Mouse (Mus musculus): ENCODE results near the gene Fgfr3.

The Fgfr3 gene

DNA sequence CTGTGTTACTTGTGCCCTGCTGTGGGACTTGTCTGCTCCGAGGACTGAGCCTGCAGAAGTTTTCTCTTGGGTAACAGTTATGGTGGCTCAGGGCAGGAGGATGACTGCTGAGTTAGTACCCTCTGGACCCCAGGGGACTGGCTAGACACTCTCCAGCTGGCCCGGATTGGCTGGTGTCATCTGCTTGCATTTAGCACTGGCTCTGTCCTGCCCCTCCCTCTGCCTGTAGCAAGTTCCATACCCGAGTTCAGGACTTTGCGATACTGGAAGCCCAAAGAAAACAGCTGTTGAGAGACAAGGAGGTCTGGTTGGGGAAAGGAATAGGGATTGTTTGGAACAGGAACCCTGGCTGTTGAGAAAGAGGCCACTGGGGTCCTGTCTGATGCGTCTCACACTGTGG is 9.0 kb downstream of the Fgfr3 start:
- no peak for DNase-seq (ENCODE audit: low read depth, low spot score)

DNA sequence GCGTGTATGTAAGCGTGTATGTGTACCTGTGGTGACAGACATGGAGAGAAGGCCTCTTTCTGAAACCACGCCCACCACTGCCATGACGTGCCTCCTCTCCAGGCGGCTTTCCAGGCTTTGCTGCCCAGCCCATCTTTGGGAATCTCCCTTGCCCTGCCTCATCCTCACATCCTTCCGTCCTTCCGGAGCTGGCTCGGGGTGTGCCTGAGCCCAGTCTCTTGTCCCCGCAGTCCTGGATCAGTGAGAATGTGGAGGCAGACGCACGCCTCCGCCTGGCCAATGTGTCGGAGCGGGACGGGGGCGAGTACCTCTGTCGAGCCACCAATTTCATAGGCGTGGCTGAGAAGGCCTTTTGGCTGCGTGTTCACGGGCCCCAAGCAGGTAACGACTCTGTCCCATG is 9.6 kb downstream of the Fgfr3 start:
- DNase-seq (ENCODE audit: low read depth, low spot score): no peak

DNA sequence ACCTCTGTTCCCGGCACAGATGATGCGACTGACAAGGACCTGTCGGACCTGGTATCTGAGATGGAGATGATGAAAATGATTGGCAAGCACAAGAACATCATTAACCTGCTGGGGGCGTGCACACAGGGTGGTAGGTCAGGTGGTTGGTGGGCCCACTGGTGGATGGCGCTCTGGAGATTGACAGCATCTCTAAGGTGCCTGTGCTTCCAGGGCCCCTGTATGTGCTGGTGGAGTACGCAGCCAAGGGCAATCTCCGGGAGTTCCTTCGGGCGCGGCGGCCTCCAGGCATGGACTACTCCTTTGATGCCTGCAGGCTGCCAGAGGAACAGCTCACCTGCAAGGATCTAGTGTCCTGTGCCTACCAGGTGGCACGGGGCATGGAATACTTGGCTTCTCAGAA is 12.4 kb downstream of the Fgfr3 start:
- DNase-seq (ENCODE audit: low read depth, low spot score): no peak

DNA sequence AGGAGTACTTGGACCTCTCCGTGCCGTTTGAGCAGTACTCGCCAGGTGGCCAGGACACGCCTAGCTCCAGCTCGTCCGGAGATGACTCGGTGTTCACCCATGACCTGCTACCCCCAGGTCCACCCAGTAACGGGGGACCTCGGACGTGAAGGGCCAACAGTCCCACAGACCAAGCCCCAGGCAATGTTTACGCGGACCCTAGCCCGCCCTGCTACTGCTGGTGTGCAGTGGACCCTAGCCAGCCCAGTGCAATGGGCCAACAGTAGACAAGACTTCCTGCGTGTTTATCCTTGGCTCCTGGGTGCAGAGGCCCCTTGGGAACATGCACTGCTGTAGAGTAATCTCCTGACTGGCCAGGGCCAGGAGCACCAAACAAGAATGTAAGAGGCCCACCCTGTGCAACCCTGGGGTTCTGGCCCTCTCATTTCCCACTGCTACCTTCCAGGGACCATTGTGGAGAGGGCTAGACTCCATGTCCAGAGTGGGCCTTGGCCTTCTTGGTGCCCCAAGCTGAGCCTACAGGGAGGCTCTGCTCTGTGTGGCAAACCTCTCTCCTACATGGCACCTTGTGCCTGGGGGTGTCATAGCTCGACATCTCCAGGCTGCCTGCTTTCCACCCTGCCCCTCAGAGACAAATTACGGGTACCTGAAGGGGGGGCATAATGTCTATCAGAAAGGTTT is 14.1 kb downstream of the Fgfr3 start:
- DNase-seq (ENCODE audit: low read depth, low spot score): no peak

- DNase-seq (ENCODE audit: low read depth, low spot score): no peak
Observed at GRCm38 (mm10) chr5:33736230-33736629, 14.8 kb downstream of the Fgfr3 start.

GRCm38 (mm10) chr5:33737903-33738321 is 16.4 kb downstream of the Fgfr3 start:
- peak; percentile 66 for DNase-seq (ENCODE audit: low read depth, low spot score)

DNA sequence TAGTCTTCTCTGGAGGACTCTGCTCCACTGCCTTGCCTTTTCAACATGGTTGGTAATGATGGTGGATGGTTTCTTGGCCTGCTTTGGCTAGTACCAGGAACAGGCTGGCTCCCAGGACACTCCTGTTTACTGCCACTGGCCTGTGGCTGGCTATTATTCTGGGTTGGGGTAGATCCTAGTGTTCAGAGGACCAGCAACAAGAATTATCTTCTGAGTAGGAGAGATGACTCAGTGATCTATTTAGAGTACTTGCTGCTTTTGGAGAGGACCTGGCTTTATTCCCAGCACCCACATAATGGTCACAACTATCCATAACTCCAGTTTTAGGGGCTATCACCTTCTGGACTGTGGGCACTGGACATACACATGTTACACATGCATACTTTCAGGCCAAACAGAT is 16.9 kb downstream of the Fgfr3 start:
- no peak for DNase-seq (ENCODE audit: low read depth, low spot score)

DNA sequence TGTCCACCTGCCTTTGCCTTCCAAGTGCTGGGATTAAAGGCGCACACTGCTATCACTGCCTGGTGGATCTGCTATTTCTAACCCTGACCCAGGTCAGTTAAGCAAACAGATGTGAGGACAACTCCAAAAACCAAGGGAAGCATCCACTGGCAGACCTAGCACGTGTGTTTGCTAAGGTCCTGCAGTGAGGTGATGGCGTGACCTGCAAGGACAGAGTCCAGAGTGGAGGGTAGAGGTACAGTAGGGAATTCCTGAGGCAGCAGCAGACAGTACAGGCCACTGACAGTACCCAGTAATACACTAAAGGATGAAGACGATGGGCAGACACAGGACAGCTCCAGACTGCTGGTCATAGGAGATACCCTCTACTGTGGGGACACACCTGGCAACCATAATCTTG is 19.1 kb downstream of the Fgfr3 start:
- DNase-seq (ENCODE audit: low read depth, low spot score): no peak

DNA sequence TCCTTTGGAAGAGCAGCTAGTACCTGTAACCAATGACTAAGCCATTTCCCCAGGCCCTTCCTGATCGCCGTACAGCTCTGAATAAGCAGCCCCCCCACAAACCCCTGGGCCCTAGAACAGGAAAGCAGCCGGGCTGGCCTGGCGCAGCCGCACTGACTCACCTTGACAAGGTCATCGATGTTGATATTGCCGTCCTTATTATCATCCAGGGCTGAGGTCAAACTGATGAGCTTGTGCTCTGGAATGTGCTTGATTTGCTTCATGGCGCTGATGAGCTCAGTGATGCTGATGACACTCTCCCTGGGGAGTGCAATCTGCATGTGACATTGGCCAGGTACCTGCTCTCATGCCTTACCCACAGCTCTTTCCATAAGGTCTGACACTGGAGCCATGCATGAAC is 22.0 kb downstream of the Fgfr3 start:
- DNase-seq (ENCODE audit: low read depth, low spot score): no peak

DNA sequence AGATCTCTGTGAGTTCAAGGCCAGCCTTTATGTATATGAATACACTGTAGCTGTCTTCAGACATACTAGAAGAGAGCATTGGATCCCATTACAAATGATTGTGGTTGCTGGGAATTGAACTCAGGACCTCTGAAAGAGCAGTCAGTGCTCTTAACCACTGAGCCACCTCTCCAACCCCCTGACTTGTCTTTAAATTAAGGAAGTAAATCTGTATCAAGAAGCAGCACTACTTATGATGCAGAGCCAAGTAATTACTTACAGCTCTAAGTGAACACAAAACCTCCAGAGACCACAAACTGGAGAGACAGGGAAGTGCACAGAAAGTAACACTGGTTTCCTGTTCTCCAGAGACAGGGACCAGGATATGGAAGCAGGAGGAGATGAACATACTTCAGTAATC is 55.7 kb downstream of the Fgfr3 start:
- DNase-seq (ENCODE audit: low read depth, low spot score): no peak

DNA sequence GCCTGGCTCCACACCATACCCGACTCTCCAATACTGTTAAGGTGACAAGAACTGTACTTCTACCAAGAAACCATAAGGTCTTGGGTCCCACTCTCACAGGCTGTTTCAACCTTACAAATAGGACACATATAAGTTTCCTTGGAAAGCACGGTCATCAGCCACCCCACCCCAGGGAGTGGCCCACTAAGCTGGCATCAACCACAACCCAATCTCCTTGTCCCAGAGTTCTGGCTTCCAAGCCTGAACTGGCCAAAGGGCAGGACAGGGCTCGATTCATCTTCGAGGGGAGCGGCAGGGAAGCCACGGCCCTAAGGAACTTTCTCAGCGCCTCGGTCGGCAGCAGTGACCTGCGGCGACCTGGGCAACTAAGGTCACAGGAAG is 60.5 kb downstream of the Fgfr3 start:
- DNase-seq (ENCODE audit: low read depth, low spot score): no peak

DNA sequence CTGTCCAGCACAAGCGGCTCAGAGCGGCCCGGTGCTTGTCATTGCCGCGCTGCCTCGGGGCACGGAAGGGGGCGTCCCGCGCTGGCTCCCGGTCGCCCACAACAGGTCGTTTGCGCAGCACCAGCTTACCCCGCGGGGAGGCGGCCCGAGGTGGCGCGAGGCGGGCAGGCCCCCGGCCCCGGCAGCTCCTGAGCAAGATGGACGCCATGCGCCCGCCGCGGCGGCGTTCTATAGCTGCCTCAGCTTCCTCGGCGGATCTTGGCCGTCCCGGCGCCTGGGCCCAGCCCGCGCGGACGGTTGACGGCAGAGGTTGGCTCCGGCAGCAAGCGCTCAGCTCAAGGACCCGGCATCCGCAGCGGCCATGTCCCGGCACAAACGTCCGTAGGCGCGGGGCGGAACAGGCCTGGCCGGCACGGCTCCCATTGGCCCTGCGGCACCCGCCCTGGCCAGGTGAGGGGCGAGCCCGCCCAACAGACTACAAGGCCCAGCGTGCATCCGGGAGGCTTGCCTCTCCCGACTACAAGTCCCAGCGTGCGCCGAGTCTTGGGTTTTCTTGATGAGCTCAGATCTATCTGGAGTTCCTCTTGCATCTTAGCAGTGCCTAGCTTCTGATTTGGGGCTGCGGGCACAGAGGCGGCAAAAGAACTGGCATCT is 61.0 kb downstream of the Fgfr3 start, which contains the start of gene Letm1:
Gene Letm1, minus strand, starts transcription at position 473 of the 654 bp plus-strand sequence.
- peak; percentile 92 for DNase-seq (ENCODE audit: low read depth, low spot score)

DNA sequence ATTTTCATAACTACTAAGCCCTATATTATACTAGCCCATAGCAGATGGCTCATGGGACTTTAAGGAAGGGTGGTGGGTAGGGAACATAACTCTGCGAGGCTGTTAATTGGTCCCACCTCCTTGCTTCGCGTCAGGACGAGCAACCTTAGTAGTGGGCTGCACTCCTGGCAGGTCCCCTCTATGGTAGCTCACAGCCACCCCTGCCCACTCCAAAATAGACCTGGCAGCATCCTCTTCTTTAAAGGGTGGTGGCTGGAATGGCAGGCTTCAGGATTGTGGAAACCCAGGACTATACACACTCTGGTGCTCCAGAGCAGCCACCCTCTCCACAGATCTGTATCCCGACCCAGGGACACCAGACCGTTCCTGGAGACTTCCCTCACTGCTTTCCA is 61.5 kb downstream of the Fgfr3 start:
- no peak for DNase-seq (ENCODE audit: low read depth, low spot score)

All from ES-CJ7 (cell line).